Mouse (Mus musculus): Measurements from ENCODE around the gene Sec22b. TPM values are rescaled to one million over a fixed set of nuclear protein-coding genes. Genes with fewer than 3 reads are reported as not detected.

Sec22b gene
- total RNA-seq (2014; rRNA removed), result 35.3 and 36.2 TPM in 2 replicates
- polyA plus RNA-seq (2012; rRNA removed), result 24.6 and 26.3 TPM in 2 replicates

DNA sequence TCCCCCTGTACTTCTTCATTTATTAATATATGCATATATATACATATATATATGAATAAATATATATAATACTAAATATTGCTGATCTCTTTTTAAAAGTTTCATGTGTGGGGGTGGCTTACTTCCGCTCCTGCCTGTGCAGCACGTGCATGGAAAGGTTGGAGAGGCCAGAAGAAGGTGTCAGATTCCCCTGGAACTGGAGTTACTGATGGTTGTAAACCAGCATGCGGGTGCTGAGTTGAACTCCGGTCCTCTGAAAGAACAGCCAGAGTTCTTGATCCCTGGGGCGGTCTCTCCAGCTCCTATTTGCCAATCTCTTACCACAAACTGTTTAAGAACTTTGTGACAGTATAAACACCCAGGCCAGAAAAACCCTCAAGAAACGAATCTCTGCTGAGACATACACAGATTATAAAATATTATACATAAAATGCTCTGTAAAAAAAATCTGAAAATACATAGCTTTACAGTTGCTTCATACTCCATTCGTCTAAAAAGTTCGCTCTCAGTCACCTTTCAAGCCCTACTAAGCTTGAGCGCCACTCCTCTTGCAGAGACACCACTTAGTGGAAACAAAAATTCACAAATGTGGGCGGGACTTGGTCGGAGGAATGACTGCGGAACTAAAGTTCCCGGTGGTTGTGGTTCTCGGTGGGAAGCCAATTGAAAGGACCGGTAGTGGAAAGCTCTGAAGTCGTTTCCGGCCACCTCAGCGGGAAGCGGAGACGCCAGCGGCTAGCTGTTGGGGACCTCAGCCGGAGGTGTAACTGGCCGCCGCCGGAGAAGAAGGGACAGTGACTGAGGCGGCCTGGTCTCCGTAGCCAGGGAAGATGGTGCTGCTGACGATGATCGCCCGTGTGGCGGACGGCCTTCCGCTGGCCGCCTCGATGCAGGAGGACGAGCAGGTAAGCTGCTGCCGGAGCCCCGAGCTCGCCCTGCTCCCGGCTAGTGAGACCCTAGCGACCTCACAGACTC lies at the start of gene Sec22b:
Gene Sec22b (plus strand): TSS at position 675 of the 975 bp plus-strand sequence.
- peak within 1 kb of the TSS; percentile 100 for H3K9ac ChIP-seq (ENCODE audit: low read depth, low read length)
- peaks cover 12% of the 10 kb centered on the region for H3K4me1 ChIP-seq (ENCODE audit: control insufficient read depth, insufficient read depth, low read length)
- WGBS, result 4% methylated on average over 41 of the region's 41 CpGs
- peaks cover 16% of the 10 kb centered on the region for H3K79me2 ChIP-seq (ENCODE audit: control insufficient read depth, insufficient read depth, low read length)
- H3K27me3 ChIP-seq (ENCODE audit: control insufficient read depth, insufficient read depth, low read length), result no peaks in the 10 kb centered on the region
- H3K27ac ChIP-seq (replicated peaks; ENCODE audit: insufficient read depth, low read depth, low read length), result peak within 1 kb of the TSS; percentile 94
- 0 out of 2 replicates have a peak, but pooled peaks cover 2% of the 10 kb centered on the region for H3K36me3 ChIP-seq (ENCODE audit: control insufficient read depth, insufficient read depth, low read length)
- peak within 1 kb of the TSS; percentile 100 for H3K4me3 ChIP-seq (ENCODE audit: insufficient read depth, low read depth, low read length)
- TF ChIP-seq CTCF (IDR thresholded peaks at IDR 0.05; ENCODE audit: low read depth, low read length) (no peak), POLR2A (IDR thresholded peaks at IDR 0.05; ENCODE audit: extremely low read depth, insufficient read depth, low read length) (peak; percentile 86)
- peak; percentile 90 for DNase-seq (ENCODE audit: extremely low read depth, low read depth, low spot score)

DNA sequence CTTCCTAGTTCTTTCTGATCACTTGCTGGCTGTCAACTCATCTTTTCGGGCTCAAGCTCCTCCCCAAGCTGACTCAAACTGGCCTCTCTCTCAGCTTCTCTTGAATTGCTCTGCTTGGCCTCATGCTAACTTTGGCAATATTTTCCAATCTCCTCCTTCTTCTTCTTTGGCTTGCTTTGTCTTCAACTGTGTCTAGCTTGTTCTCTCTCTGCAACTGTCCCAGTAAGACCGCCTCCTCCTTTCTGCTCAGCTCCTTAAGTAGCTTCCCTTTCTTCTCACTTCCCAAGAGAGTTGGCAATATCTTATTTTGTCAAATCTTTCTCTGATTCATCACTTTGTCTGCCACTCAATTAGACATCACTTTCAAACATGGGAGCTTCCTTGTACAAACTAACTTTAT lies 49.2 kb upstream of the Sec22b start:
- H3K4me1 ChIP-seq (ENCODE audit: control insufficient read depth, insufficient read depth, low read length), result peaks cover 10% of the 10 kb centered on the region
- TF ChIP-seq POLR2A (IDR thresholded peaks at IDR 0.05; ENCODE audit: extremely low read depth, insufficient read depth, low read length), result no peak
- no peak for TF ChIP-seq CTCF (IDR thresholded peaks at IDR 0.05; ENCODE audit: low read depth, low read length)
- WGBS, result 83% methylated on average over 2 of the region's 2 CpGs

DNA sequence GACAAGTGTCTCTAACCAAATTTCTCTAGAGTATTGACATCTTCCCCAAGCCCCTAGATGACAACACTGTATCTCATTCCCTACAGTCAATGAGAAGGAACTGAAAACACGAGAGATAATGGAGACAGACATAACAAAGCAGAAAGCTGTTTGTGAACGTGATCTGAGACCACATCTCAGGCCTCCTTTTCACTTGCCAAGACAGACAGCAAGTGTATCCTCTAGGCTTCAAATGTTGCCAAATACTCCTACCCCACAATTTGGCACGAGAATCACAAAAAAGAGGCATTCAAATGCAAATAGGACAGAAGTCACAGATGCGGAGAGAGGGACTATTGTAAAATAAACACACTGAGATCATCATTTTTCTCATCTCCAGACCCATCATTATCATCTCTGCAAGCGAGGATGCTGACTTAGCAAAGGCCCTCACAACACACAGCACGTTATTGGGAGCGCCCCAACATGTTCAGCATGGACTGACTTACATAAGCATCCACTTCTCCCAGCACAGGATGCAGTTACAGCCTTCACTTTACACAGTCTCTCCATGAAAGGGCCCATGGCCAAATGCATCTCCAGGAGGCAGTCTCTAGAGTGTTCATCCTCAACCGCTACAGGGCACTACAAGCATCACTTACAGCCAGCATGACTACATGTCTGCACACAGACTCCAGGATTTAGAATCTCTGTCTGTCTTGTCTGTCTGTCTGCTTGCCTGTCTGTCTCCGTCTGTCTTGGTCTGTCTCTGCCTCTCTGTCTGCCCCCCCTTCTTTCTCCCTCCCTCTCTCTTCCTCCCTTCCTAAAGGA lies 46.2 kb upstream of the Sec22b start:
- no peaks in the 10 kb centered on the region for H3K27me3 ChIP-seq (ENCODE audit: control insufficient read depth, insufficient read depth, low read length)
- H3K4me1 ChIP-seq (ENCODE audit: control insufficient read depth, insufficient read depth, low read length), result no peaks in the 10 kb centered on the region
- DNase-seq (ENCODE audit: extremely low read depth, low read depth, low spot score), result no peak
- TF ChIP-seq CTCF (IDR thresholded peaks at IDR 0.05; ENCODE audit: low read depth, low read length) (no peak), POLR2A (IDR thresholded peaks at IDR 0.05; ENCODE audit: extremely low read depth, insufficient read depth, low read length) (no peak)
- H3K79me2 ChIP-seq (ENCODE audit: control insufficient read depth, insufficient read depth, low read length), result peaks cover 27% of the 10 kb centered on the region
- peaks cover 1% of the 10 kb centered on the region; the same call in 1 of the 2 replicates for H3K36me3 ChIP-seq (ENCODE audit: control insufficient read depth, insufficient read depth, low read length)
- no peak overlapping the region for H3K27ac ChIP-seq (replicated peaks; ENCODE audit: insufficient read depth, low read depth, low read length)
- no peak overlapping the region for H3K9ac ChIP-seq (ENCODE audit: low read depth, low read length)
- WGBS, result 75% methylated on average over 9 of the region's 9 CpGs
- no peak overlapping the region for H3K4me3 ChIP-seq (ENCODE audit: insufficient read depth, low read depth, low read length)

More for the DNA sequence above, 49.2 kb upstream of the Sec22b start:
- no peak for DNase-seq (ENCODE audit: extremely low read depth, low read depth, low spot score)
- Histone ChIP-seq H3K27me3 (ENCODE audit: control insufficient read depth, insufficient read depth, low read length) (no peaks in the 10 kb centered on the region), H3K27ac (replicated peaks; ENCODE audit: insufficient read depth, low read depth, low read length) (no peak overlapping the region), H3K36me3 (ENCODE audit: control insufficient read depth, insufficient read depth, low read length) (peaks cover 1% of the 10 kb centered on the region; the same call in 1 of the 2 replicates), H3K9ac (ENCODE audit: low read depth, low read length) (no peak overlapping the region), H3K4me3 (ENCODE audit: insufficient read depth, low read depth, low read length) (no peak overlapping the region), H3K79me2 (ENCODE audit: control insufficient read depth, insufficient read depth, low read length) (peaks cover 21% of the 10 kb centered on the region)

DNA sequence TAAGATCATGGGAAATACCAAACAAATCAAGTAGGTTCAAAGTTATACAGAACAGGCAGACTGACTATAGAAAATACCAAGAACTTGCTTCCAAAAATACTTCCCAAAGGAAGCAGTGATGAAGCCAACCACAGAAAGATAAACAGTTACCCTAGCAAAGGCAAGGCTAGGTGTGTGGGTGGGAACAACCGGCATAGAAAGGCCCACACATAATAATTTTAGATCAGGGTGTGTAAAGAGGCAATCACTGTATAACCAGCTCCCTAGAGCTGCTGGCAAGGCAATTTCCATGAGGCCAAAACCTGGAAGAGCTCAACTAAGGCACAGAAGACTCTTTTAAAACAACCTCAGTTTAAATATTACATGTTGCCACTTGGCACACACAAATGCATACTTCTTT lies 41.6 kb upstream of the Sec22b start:
- Histone ChIP-seq H3K27me3 (ENCODE audit: control insufficient read depth, insufficient read depth, low read length) (no peaks in the 10 kb centered on the region), H3K27ac (replicated peaks; ENCODE audit: insufficient read depth, low read depth, low read length) (no peak overlapping the region), H3K9ac (ENCODE audit: low read depth, low read length) (no peak overlapping the region), H3K79me2 (ENCODE audit: control insufficient read depth, insufficient read depth, low read length) (peaks cover 39% of the 10 kb centered on the region), H3K36me3 (ENCODE audit: control insufficient read depth, insufficient read depth, low read length) (no peaks in the 10 kb centered on the region), H3K4me1 (ENCODE audit: control insufficient read depth, insufficient read depth, low read length) (peaks cover 4% of the 10 kb centered on the region), H3K4me3 (ENCODE audit: insufficient read depth, low read depth, low read length) (no peak overlapping the region)
- WGBS, result 20% methylated on average over 1 of the region's 1 CpGs
- no peak for DNase-seq (ENCODE audit: extremely low read depth, low read depth, low spot score)
- TF ChIP-seq POLR2A (IDR thresholded peaks at IDR 0.05; ENCODE audit: extremely low read depth, insufficient read depth, low read length) (no peak), CTCF (IDR thresholded peaks at IDR 0.05; ENCODE audit: low read depth, low read length) (no peak)

DNA sequence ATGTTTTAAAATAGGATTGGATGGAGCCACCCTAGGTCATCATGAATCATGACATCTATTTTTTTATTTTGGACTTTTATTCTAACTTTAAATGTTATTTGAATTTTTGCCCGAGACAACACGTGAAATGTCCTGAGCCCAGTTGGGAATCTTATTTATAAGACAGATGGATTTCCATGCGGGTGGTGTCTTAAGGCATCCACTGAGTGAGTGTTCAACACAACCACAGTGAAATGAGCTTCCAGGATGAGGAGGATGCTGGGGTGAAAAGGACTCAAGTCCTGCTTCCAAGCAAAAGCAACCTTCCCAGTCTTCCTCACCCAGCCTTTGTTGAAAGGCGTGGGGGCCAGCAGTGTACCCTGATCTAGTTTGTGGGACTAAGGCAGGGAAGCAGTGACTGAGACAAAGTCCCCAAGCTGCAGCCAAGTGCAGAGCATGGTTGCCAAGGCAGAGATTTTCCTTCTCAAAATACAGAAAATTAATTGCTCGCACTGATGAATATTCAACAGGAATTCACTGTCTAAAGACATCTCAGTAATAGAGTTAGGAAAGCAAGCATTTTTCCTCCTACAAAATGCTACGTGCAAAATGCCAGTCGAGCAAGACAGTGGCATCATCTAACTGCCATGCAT lies 40.1 kb upstream of the Sec22b start:
- Histone ChIP-seq H3K27me3 (ENCODE audit: control insufficient read depth, insufficient read depth, low read length) (no peaks in the 10 kb centered on the region), H3K4me3 (ENCODE audit: insufficient read depth, low read depth, low read length) (no peak overlapping the region), H3K27ac (replicated peaks; ENCODE audit: insufficient read depth, low read depth, low read length) (no peak overlapping the region), H3K36me3 (ENCODE audit: control insufficient read depth, insufficient read depth, low read length) (no peaks in the 10 kb centered on the region), H3K4me1 (ENCODE audit: control insufficient read depth, insufficient read depth, low read length) (peaks cover 9% of the 10 kb centered on the region), H3K9ac (ENCODE audit: low read depth, low read length) (no peak overlapping the region), H3K79me2 (ENCODE audit: control insufficient read depth, insufficient read depth, low read length) (peaks cover 42% of the 10 kb centered on the region)
- no peak for DNase-seq (ENCODE audit: extremely low read depth, low read depth, low spot score)
- 92% methylated on average over 7 of the region's 7 CpGs for WGBS
- TF ChIP-seq CTCF (IDR thresholded peaks at IDR 0.05; ENCODE audit: low read depth, low read length) (no peak), POLR2A (IDR thresholded peaks at IDR 0.05; ENCODE audit: extremely low read depth, insufficient read depth, low read length) (no peak)

Measured in liver, adult 2 months (tissue).